Mouse (Mus musculus) olfactory bulb, adult 2 months (tissue): Measurements from ENCODE around the gene Slc44a4.

ENCODE experiments used
- CTCF ChIP-seq: fragments of 200-500 bp; IDR thresholded peaks from 2 replicates; pipeline ENCODE4 v1.5.1; 2012; ENCODE audit warnings: low read depth, mild to moderate bottlenecking, low read length, moderate library complexity; ENCODE audit not compliant: insufficient read depth
- POLR2A ChIP-seq: fragments of 200-500 bp; IDR thresholded peaks from 2 replicates; pipeline ENCODE4 v1.6.1; 2012; ENCODE audit warnings: mild to moderate bottlenecking, low read depth, low read length, moderate library complexity; ENCODE audit not compliant: insufficient read depth

DNA sequence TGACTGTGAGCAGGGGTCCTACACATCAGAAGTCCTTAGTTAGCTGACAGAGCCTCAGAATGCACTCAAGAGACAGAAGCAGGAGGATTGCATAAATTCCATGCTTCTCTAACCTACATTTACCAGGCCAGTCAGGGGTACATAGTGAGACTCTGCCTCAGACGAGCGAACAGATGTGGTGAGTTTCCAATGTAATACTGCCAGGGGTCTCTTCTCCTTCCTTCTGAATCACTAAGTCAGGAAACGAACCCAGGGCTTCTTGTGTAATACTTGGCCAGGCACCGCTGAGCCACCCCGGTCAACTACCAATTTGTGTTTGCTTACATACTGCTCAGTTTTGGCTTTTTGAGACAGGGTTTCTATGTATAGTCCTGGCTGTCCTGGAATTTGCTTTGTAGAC is 26.3 kb upstream of the Slc44a4 start:
- no peak for TF ChIP-seq POLR2A
- TF ChIP-seq CTCF = no peak
